ENCODE assay signal across 9 mouse cellular contexts in genomic region chr3:130337857-130338256, GRCm38 (mm10).
DNase-seq lines count a peak whose midpoint lies in the region; ATAC-seq and TF ChIP-seq lines count a peak whose summit lies in the region.
"Had no signal": no experiment of that assay in that cellular context is flagged by ENCODE, and none has a peak within 500 bp of the region (broad histone marks: within the 10 kb centered on the region; RNA-seq: fewer than 3 reads in every experiment).

No protein-coding gene starts in this region.

- no peak overlapping the region for H3K9ac ChIP-seq in hindbrain, embryonic 11.5 days (ENCODE audit: low read depth, low read length)
- H3K9ac ChIP-seq in kidney, postnatal 0 days (ENCODE audit: low read depth, low read length), result 0 out of 2 replicates have a peak overlapping the region, but pooled peaks have one; percentile 42
- no peak overlapping the region for H3K9ac ChIP-seq in midbrain, embryonic 12.5 days (replicated peaks)

- H3K27me3 ChIP-seq in hindbrain, embryonic 10.5 days (ENCODE audit: insufficient read depth, poor library complexity, severe bottlenecking), result no peaks in the 10 kb centered on the region
- no peaks in the 10 kb centered on the region for H3K27me3 ChIP-seq in hindbrain, embryonic 11.5 days (ENCODE audit: control insufficient read depth, insufficient read depth, low read length)
- no peaks in the 10 kb centered on the region for H3K27me3 ChIP-seq in kidney, postnatal 0 days (ENCODE audit: insufficient read depth, low read length)
- no peaks in the 10 kb centered on the region for H3K27me3 ChIP-seq in midbrain, embryonic 12.5 days
- H3K27me3 ChIP-seq: megakaryocyte, embryonic 14.5 days had no signal

- H3K9me3 ChIP-seq in hindbrain, embryonic 10.5 days, result no peaks in the 10 kb centered on the region
- H3K9me3 ChIP-seq in hindbrain, embryonic 11.5 days (ENCODE audit: control insufficient read depth, low read length), result no peaks in the 10 kb centered on the region
- no peaks in the 10 kb centered on the region for H3K9me3 ChIP-seq in kidney, postnatal 0 days (replicated peaks; ENCODE audit: low read length)
- H3K9me3 ChIP-seq in midbrain, embryonic 12.5 days, result no peaks in the 10 kb centered on the region

- no peaks in the 10 kb centered on the region for H3K4me1 ChIP-seq in hindbrain, embryonic 10.5 days (replicated peaks)
- H3K4me1 ChIP-seq in hindbrain, embryonic 11.5 days (replicated peaks; ENCODE audit: control insufficient read depth, insufficient read depth, low read length), result no peaks in the 10 kb centered on the region
- H3K4me1 ChIP-seq in kidney, postnatal 0 days (replicated peaks; ENCODE audit: insufficient read depth, low read length), result no peaks in the 10 kb centered on the region; the same call in 1 of the 2 replicates
- H3K4me1 ChIP-seq in midbrain, embryonic 12.5 days, result no peaks in the 10 kb centered on the region
- H3K4me1 ChIP-seq: megakaryocyte, embryonic 14.5 days had no signal

- 0 out of 2 replicates have a peak overlapping the region, but pooled peaks have one; percentile 26 for H3K27ac ChIP-seq in hindbrain, embryonic 10.5 days
- H3K27ac ChIP-seq in hindbrain, embryonic 11.5 days (ENCODE audit: low read depth, low read length), result no peak overlapping the region
- no peak overlapping the region; the same call in 1 of the 2 replicates for H3K27ac ChIP-seq in kidney, postnatal 0 days
- no peak overlapping the region for H3K27ac ChIP-seq in midbrain, embryonic 12.5 days (replicated peaks)

- H3K4me3 ChIP-seq in hindbrain, embryonic 10.5 days, result no peak overlapping the region
- no peak overlapping the region for H3K4me3 ChIP-seq in hindbrain, embryonic 11.5 days (ENCODE audit: low read depth, low read length)
- H3K4me3 ChIP-seq in kidney, postnatal 0 days (replicated peaks; ENCODE audit: low read depth, low read length), result no peak overlapping the region
- H3K4me3 ChIP-seq in midbrain, embryonic 12.5 days, result no peak overlapping the region
- H3K4me3 ChIP-seq: megakaryocyte, embryonic 14.5 days had no signal

- H3K36me3 ChIP-seq in hindbrain, embryonic 10.5 days, result no peaks in the 10 kb centered on the region
- H3K36me3 ChIP-seq in hindbrain, embryonic 11.5 days (ENCODE audit: control insufficient read depth, insufficient read depth, low read length), result no peaks in the 10 kb centered on the region
- no peaks in the 10 kb centered on the region for H3K36me3 ChIP-seq in kidney, postnatal 0 days (ENCODE audit: insufficient read depth, low read length)
- H3K36me3 ChIP-seq in midbrain, embryonic 12.5 days, result no peaks in the 10 kb centered on the region

- TF ChIP-seq CTCF in kidney, postnatal 0 days (IDR thresholded peaks at IDR 0.05; ENCODE audit: low read depth), result no peak

- no peak overlapping the region for H3K4me2 ChIP-seq in hindbrain, embryonic 11.5 days (replicated peaks; ENCODE audit: low read depth, low read length)
- peak overlapping the region; percentile 41 for H3K4me2 ChIP-seq in kidney, postnatal 0 days (ENCODE audit: low read length)
- H3K4me2 ChIP-seq in midbrain, embryonic 12.5 days (replicated peaks), result 0 out of 2 replicates have a peak overlapping the region, but pooled peaks have one; percentile 4

- ATAC-seq in hindbrain, embryonic 11.5 days (ENCODE audit: low FRiP score), result no peak
- 0 out of 2 replicates have a peak, but pooled peaks have one; percentile 29 for ATAC-seq in kidney, postnatal 0 days (replicated peaks; ENCODE audit: low FRiP score, low read depth)
- ATAC-seq in midbrain, embryonic 12.5 days (ENCODE audit: low FRiP score, low read depth), result peak; percentile 76

- 69% methylated on average over 13 of the region's 13 CpGs for WGBS in hindbrain, embryonic 10.5 days
- WGBS in hindbrain, embryonic 11.5 days, result 63% methylated on average over 13 of the region's 13 CpGs
- WGBS in kidney, postnatal 0 days, result 43% methylated on average over 13 of the region's 13 CpGs
- 58% methylated on average over 13 of the region's 13 CpGs for WGBS in midbrain, embryonic 12.5 days

- no peak for DNase-seq in hindbrain, embryonic 10.5 days (ENCODE audit: low spot score)
- DNase-seq in hindbrain, embryonic 11.5 days (ENCODE audit: low spot score), result no peak
- DNase-seq in adrenal gland, postnatal 14 days, result peak; percentile 64
- DNase-seq in gastrocnemius, postnatal 4 days (ENCODE audit: low spot score in 2 of 2), result peak; percentile 20 to 39
- peak; percentile 87 for DNase-seq in kidney, postnatal 0 days (ENCODE audit: low spot score)
- DNase-seq in spleen, adult 12 weeks (ENCODE audit: low spot score), result no peak
- DNase-seq in thymus, postnatal 0 days (ENCODE audit: low spot score), result no peak

Comparison
In these comparisons a context has a peak if more than half of its experiments do, and no peak if none do; other contexts are left out.
1. DNase-seq: peak in adrenal gland, postnatal 14 days (single experiment), gastrocnemius, postnatal 4 days (2 of 2) and kidney, postnatal 0 days (single experiment); none in hindbrain, embryonic 10.5 days (single experiment), hindbrain, embryonic 11.5 days (single experiment), spleen, adult 12 weeks (single experiment) and thymus, postnatal 0 days (single experiment).